ENCODE assay signal across 7 mouse cellular contexts in the genomic region with DNA sequence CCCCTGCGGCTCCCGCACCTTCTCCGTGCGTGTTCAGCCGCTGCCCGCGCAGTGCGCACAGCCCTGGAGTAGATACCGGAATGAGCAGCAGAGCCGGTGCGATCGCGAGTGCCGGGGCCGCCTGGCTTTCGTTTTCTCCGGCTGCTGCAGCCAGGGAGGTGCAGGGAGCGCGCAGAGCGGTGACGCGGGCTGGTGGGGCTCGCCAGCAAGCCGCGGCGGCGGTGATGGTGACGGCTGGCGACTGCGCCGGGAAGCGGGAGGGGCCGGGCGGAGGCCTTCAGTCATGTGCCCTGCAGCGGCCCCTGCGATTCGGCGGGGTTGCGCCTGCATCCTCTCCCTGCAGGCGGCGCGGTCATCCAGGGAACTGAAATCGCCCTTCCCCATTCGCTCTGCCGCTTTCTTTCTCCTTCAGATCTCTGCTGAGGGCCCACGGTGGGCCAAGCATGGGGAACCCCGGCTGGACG. TPM values are rescaled to one million over a fixed set of nuclear protein-coding genes. Genes with fewer than 3 reads are reported as not detected.
DNase-seq lines count a peak whose midpoint lies in the region; ATAC-seq lines count a peak whose summit lies in the region.

No protein-coding gene starts in this region.

- H3K4me3 ChIP-seq in intestine, embryonic 16.5 days (ENCODE audit: low read length): peak overlapping the region; percentile 97
- H3K4me3 ChIP-seq in midbrain, embryonic 11.5 days (ENCODE audit: low read depth, low read length): peak overlapping the region; percentile 79

- DNase-seq in adrenal gland, adult 18-20 months (ENCODE audit: low spot score in 2 of 2): peak; percentile 95 to 96
- peak; percentile 97 for DNase-seq in embryo, embryonic 11 days
- DNase-seq in gastrocnemius, postnatal 36 days: peak; percentile 95 to 96
- DNase-seq in left cerebral cortex, postnatal 36 days (ENCODE audit: low spot score in 2 of 2): peak; percentile 96 to 98
- no peak for DNase-seq in midbrain, embryonic 11.5 days (ENCODE audit: low spot score, missing footprints)
- peak; percentile 95 for DNase-seq in skeletal muscle tissue, adult 2 months (ENCODE audit: low read depth, low spot score)

- no peaks in the 10 kb centered on the region for H3K36me3 ChIP-seq in intestine, embryonic 16.5 days (ENCODE audit: control insufficient read depth, insufficient read depth, low read length)
- no peaks in the 10 kb centered on the region for H3K36me3 ChIP-seq in midbrain, embryonic 11.5 days (ENCODE audit: control insufficient read depth, insufficient read depth, low read length)

- no peaks in the 10 kb centered on the region for H3K27me3 ChIP-seq in intestine, embryonic 16.5 days (replicated peaks; ENCODE audit: control insufficient read depth, insufficient read depth, low read length)
- H3K27me3 ChIP-seq in midbrain, embryonic 11.5 days (ENCODE audit: control insufficient read depth, insufficient read depth, low read length): no peaks in the 10 kb centered on the region

- intact Hi-C loops in gastrocnemius, postnatal 36 days (cut with DNase I): loop anchor here (5.0 kb wide), 1 partner anchor 97 kb away; the partner anchor contains the start of gene Stbd1
- intact Hi-C loops in left cerebral cortex, postnatal 36 days (cut with DNase I): loop anchor here (5.0 kb wide), 3 partner anchors 73 to 702 kb away; partner anchors contain the start of genes 2010109A12Rik and Ccni

- H3K9ac ChIP-seq in intestine, embryonic 16.5 days (ENCODE audit: low read depth, low read length): peak overlapping the region; percentile 95
- H3K9ac ChIP-seq in midbrain, embryonic 11.5 days (ENCODE audit: low read length): peak overlapping the region; percentile 90

- peak overlapping the region; percentile 99 for H3K27ac ChIP-seq in intestine, embryonic 16.5 days (ENCODE audit: low read length)
- H3K27ac ChIP-seq in midbrain, embryonic 11.5 days (ENCODE audit: low read depth, low read length): peak overlapping the region; percentile 94

- H3K4me2 ChIP-seq in intestine, embryonic 16.5 days (ENCODE audit: low read depth, low read length): peak overlapping the region; percentile 75
- H3K4me2 ChIP-seq in midbrain, embryonic 11.5 days: peak overlapping the region; percentile 62

- peak; percentile 99 for ATAC-seq in intestine, embryonic 16.5 days
- peak; percentile 97 for ATAC-seq in midbrain, embryonic 11.5 days (ENCODE audit: low FRiP score)

- H3K4me1 ChIP-seq in intestine, embryonic 16.5 days (ENCODE audit: control insufficient read depth, insufficient read depth, low read length): peaks cover 20% of the 10 kb centered on the region
- H3K4me1 ChIP-seq in midbrain, embryonic 11.5 days (ENCODE audit: control insufficient read depth, insufficient read depth, low read length): peaks cover 13% of the 10 kb centered on the region

- 0% methylated on average over 47 of the region's 48 CpGs for WGBS in intestine, embryonic 16.5 days
- under 1% methylated on average over 41 of the region's 48 CpGs for WGBS in midbrain, embryonic 11.5 days

- peaks cover 2% of the 10 kb centered on the region; the same call in 1 of the 2 replicates for H3K9me3 ChIP-seq in intestine, embryonic 16.5 days (ENCODE audit: control insufficient read depth, low read length)
- H3K9me3 ChIP-seq in midbrain, embryonic 11.5 days (ENCODE audit: control insufficient read depth, low read length): no peaks in the 10 kb centered on the region

RNA-seq across cellular contexts. Expression of gene Scarb2, which starts 1.2 kb away (rescaled TPM):
- 10 to 100 TPM; 67.1 to 70.2 TPM for total RNA-seq in adrenal gland, adult 18-20 months (2021)
- total RNA-seq in gastrocnemius, postnatal 36 days (2021): 10 to 100 TPM; 69.8 to 76.7 TPM
- polyA plus RNA-seq in intestine, embryonic 16.5 days (2015; fragmentation: Nextera tagmentation; extraction: Ambion mirVana): 12.9 and 13.5 TPM in 2 replicates
- total RNA-seq in left cerebral cortex, postnatal 36 days (2021): 10 to 100 TPM; 80.5 to 87.8 TPM
- 11.0 and 11.2 TPM in 2 replicates for polyA plus RNA-seq in midbrain, embryonic 11.5 days (2014; fragmentation: Nextera tagmentation; extraction: Ambion mirVana)

RNA-seq across cellular contexts. Expression of gene Fam47e, which starts 49.4 kb away (rescaled TPM):
- not detected for total RNA-seq in adrenal gland, adult 18-20 months (2021)
- not detected for total RNA-seq in gastrocnemius, postnatal 36 days (2021)
- polyA plus RNA-seq in intestine, embryonic 16.5 days (2015; fragmentation: Nextera tagmentation; extraction: Ambion mirVana): 0.18 and 0.29 TPM in 2 replicates
- total RNA-seq in left cerebral cortex, postnatal 36 days (2021): under 1 TPM in 1 of 2 experiments, not detected in 1; 0.32 TPM
- not detected in 2 replicates for polyA plus RNA-seq in midbrain, embryonic 11.5 days (2014; fragmentation: Nextera tagmentation; extraction: Ambion mirVana)
